Mouse (Mus musculus) kidney, postnatal 25 days (tissue): ENCODE data around the gene Casc3.
"Not testable (repeated sequence)": the region's sequence is repeated elsewhere in the genome, so short reads cannot be mapped to it uniquely, and the experiment has no call there.

ENCODE experiments used
- DNase-seq, 2 experiments: peaks; one replicate each; pipeline ENCODE4 v3.0.0; 2021; ENCODE audit warnings: mixed read lengths in 2 of 2

Gene Casc3

DNA sequence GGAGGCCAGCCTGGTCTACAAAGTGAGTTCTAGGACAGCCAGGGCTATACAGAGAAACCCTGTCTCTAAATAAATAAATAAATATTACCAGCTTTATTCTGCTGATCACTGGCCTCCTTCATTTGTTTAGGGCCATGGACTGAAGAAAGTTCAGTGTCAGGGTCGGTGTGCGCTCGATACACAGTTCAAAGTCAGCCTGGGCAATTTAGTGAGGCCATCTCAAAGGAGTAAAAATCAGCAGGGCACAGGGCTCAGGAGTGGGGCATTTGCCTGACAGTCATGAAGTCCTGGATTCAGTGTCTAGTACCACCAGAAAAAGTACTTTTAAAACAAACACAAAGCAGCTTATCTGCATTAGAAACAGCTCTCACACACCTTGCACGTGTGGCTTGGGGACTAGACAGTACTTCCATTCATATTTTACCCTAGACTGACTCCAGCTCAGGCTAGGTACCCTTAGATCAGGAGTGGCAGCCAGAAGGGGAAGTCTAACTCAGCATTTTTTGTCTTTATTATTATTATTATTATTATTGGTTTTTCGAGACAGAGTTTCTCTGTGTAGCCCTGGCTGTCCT lies 14.0 kb upstream of the Casc3 start:
- no peak for DNase-seq

DNA sequence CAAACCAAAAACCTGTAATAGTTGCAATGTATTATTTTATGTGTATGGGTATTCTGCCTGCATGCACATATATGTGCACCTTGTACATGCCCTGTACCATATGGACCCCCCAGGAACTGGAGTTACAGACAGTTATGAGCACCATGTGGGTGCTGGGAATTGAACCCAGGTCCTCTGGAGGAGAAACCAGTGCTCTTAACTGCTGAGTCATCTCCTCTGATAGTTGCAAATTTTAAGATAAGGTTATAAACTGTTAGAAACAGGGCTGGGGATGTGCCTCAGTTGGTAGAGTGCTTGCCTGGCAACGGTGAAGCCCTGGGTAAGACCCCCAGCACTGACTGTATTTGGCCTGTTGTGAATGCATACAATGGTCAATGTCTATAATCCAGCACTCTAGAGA lies 13.3 kb upstream of the Casc3 start:
- DNase-seq: no peak

DNA sequence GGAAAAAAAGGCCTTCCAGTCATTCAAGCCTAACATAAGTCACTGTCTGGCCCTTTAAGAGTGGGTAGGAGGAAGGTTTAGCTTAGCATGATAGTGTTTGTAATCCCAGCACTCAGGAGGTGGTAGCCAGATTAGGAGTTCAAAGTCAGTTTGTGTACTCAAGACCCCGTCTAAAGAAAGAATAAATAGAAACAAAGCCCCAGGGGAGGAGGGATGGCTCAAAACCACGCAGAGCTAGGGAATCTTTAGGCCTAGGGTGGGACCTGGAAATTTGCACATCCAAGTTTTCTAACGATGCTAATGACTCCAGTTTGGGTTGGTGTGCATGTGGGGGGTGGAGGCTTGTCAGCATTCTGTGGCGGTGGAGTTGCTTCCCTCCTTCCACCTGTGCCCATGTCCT lies 12.6 kb upstream of the Casc3 start:
- no peak for DNase-seq

DNA sequence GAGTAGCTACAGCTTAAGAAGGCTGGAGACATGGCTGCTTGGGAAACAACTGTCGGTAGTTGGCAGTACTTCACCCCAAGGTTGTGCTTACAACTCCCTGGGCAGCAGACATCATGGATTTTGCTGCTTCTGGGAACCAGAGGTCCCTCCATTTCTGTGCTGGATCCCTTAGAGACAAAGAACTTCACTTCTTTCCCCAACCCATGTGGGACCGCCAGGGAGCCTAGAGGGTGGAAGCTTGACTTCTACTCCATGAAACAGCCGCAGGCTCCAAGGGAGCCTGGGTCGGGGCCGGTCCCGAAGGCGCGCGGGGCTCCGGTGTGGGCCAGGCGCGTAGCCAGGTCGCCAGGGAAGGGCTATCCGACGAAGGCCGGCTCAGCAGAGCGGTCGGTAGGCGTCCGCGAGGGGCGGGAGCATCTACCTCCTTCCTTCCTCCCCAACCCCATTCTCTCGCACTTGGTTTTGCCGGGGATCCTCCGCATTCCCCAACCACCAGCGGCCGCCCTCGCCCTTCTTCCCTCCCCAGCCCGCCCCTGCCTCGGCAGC lies 10.2 kb upstream of the Casc3 start:
- DNase-seq: peak; percentile 78 to 91

DNA sequence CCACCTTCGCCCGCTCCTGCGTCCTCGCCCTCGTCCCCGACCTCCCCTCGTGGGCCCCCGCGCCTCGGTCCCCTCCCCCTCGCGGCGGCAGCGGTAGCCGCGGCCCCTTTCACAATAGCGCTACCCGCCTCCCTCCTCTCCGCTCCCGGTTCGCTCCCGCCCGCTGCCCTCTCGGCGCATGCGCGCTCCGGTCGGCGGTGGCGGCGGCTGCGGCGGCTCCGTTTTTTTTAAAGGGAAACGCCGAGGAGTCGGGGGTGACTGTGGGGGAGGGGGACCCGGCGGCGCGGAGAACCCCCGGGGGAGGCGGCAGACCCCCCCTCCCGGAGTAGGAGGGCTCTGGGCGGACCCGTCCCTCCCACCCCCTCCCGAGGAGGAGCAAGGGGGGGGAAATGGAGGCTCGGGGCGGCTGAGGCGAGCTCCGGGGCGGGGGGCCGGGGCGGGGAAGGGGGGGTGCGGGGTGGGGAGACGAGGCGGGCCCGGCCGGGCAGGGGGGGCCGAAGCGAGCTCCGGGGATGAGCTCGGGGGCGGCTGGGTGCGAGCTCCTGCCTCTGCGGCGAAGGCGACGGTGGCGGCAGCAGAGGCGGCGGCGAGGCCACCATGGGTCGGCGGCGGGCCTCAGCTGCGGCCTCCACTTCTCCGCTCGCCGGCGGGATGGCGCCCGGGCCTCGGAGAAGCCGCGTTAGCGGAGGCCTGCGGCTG lies 9.5 kb upstream of the Casc3 start, which contains the start of gene Msl1:
Gene Msl1 (plus strand): TSS at position 502 of the 699 bp plus-strand sequence.
- DNase-seq: peak; percentile 84 to 95

DNA sequence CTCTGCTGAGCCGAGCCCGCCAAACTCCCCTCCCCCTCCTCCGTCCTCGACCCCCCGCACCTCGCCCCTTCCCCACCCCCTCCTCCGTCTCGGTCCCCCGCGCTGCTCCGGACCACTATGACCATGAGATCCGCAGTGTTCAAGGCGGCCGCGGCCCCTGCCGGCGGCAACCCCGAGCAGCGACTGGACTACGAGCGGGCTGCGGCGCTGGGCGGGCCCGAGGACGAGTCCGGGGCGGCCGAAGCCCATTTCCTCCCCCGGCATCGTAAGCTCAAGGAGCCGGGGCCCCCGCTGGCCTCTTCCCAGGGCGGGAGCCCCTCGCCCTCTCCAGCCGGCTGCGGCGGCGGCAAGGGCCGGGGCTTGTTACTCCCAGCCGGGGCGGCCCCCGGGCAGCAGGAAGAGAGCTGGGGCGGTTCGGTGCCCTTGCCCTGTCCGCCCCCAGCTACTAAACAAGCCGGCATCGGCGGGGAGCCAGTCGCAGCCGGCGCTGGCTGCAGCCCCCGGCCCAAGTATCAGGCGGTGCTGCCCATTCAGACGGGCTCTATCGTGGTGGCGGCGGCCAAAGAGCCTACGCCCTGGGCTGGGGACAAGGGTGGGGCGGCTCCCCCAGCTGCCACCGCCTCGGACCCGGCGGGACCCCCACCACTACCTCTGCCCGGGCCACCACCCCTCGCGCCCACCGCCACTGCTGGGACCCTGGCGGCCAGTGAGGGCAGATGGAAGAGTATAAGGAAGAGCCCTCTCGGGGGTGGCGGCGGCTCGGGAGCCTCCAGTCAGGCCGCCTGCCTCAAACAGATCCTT lies 8.8 kb upstream of the Casc3 start:
- peak; percentile 46 to 62 for DNase-seq

DNA sequence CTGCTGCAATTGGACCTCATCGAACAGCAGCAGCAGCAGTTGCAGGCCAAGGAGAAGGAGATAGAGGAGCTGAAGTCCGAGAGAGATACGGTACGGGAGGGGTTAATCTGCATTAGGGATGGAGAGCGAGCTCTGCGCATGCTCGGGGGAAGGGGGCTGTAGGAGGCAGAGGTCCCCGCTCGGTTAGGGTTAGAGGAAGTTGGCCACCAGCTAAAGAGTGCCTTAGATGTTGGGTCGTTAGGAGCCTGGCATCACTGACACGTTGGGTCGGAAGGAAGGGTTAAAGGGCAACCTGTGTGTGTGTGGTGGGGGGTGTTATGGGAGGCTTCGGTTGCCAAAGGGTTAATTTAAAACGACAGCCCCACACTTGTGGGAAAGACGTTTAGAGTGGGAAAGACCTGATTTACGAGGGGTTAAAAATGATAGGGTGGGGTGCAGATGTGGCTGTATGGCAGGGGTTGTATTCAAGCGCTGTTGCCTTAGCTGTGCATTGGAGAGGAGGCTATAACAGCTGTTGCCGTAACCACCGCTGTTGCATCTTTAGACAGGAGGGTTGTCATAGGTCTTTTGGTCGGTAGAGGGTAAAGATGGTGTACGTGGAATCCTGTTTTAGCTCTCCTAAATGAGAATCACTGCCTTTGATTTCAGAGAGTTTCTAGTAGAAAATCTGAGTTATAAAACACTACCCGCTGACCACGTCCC lies 8.0 kb upstream of the Casc3 start:
- peak; percentile 64 to 73 for DNase-seq

DNA sequence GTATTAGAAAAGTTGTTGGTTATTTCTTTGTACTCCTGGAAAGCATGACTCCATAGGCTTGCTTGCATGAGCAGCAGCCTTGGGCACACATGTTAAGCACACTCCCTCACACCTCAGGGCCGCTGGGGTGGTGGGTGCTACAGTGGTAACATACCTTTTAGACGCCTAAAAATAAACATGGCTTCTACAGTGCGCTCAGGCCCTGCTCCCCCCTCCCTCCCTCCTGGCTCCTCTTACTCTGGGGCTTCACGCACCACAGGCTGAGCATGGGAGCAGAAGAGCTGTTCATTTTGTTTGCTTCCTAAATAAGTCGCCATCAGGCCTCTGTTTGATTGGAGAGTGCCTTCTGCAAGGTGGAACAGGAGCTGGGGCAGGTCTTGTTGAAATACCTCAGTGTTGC lies 7.4 kb upstream of the Casc3 start:
- DNase-seq: peak in 1 of 2 experiments; percentile 53

DNA sequence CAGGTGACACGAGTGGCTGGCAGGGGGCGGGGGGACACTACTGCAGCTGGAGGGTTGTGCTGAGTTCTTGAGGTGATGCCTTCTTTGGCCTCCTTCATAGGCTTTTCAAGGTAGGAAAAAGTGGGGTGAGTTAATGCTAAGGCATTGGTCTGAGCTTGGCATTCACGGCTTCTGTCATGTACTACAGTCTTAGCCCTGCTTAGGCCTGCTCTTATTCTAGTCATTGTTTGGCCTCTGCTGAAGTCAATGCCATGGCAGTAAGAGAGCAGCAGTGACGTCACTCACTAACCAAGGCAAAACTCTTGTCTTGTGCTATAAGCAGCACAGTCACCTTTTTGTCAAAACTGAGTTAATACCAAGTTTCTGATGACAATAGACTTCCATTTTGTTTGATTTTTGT lies 6.8 kb upstream of the Casc3 start:
- DNase-seq: peak in 1 of 2 experiments; percentile 22

DNA sequence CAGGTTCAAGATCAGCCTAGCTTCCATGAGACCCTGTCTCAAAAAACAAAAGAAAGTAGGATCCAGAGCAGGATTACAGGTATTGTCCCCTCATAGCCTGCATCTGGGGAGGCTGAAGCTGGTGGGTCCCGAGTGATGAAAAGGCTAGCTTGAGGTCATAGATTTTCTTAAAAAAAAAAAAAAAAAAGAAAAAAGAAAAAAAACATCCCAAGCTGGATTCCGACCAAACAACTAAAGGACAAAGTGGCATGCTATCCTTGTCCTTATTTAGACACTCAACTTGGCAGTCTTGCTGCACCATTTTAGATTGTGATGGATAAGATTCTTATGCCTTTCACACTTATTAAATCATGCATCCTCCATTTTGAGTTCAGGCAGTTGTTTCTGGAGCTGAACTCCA lies 3.7 kb downstream of the Casc3 start:
- no peak for DNase-seq

DNA sequence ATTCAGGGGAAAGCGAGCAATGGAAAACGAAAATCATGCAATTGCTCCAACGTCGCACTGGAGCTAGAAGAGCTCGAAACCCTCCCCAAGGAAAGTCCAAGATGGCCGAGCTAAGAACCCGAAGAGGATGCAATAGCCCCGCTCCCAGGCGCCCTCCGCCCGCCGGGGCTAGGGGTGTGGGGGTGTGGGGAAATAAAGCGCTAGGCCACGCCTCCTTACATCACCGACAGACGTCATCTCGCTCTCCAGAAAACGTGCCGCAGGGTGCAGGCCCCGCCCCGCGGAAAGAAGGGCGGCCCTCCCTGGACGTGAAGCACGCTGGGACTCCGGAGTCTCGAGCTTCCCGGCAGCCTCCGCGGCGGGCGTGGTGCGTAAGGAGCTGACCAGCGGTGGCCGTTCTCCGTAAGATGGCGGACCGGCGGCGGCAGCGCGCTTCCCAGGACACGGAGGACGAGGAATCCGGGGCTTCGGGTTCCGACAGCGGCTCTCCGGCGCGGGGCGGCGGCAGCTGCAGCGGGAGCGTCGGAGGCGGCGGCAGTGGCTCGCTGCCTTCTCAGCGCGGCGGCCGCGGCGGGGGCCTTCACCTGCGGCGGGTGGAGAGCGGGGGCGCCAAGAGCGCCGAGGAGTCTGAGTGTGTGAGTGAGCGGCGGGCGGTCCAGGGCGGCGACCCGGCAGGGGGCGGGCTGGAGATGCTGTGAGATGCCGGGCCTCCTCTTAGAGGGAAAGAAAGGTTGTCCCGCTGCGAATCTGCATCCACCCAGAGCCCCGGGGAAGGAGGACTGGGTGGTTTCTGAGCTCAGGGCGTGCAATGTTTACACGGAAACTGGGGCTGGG lies 5.0 kb downstream of the Casc3 start:
- peak; percentile 99 to 100 for DNase-seq

DNA sequence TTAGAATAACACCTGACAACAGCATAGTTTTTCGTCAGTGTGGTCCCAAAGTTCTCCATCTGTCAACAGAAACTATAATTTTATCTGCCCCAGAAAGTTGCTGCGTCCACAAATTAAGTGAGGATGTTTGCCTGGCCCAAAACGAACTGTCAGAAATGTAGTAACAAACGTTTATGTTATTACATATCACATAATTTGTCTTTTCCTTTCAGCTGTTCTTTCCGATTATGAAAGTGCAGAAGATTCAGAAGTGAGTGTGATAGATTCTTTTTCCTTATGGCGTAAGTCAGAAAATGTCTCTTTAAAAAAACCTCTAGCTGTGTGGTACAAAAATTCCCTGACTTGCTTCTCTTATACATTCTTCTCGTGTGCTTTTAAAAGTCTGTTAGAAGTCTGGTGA lies 6.0 kb downstream of the Casc3 start:
- no peak for DNase-seq

DNA sequence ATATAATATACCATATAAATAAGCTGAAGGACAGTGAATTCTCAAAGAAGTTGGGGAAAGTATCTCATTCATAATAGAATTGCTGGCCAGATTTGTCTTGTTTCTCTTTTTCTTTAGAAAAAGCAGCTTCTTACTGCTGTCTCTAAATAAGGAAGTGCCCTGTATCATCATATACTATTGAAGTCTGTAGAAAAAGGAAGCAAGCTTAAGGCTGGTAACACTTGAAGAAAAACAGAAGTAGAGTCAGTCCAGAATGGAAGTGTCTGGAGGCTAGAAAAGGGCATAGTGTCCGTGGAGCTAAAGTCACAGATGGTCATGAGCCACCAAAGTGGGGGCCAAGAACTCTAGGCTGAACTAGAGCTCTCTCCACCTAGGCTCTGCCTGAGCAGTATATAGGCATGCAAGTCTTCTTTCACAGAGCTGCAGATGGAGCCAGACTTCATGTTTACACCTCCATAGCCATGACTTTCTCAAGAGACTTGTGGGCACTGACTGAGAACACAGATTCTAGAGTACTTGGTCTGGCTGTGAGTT lies 12.1 kb downstream of the Casc3 start:
- DNase-seq: no peak

DNA sequence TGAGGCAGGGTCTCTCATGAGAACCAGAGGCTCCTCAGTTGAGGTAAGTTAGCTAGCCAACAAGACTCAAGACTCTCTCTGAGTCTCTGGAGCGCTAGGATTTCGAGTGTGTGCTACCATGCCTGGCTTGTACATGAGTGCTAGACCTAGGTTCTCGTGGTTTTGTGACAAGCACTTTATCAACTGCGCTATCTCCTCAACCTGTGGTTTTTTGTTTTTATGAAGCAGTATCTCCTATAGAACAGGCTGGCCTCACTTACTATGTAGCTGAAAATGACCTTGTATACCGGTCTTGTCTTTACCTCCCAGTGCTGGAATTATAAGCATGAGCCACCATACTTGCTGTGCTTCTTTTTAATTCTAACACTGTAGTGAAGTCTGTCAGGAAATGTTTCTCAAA lies 16.3 kb downstream of the Casc3 start:
- no peak for DNase-seq

DNA sequence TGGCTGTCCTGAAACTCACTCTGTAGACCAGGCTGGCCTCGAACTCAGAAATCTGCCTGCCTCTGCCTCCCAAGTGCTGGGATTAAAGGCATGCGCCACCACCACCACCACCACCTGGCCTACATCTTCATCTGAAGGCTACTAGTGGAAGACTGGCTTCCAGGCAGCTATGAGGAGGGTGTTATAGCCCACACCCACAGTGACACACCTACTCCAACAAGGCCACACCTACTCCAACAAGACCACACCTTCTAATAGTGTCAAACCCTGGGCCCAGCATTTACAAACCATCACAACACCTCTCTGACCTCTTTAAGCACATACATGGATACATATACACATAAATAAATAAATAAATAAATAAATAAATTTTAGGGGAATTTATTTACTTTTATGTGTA lies 21.4 kb downstream of the Casc3 start:
- DNase-seq: not testable (repeated sequence)

DNA sequence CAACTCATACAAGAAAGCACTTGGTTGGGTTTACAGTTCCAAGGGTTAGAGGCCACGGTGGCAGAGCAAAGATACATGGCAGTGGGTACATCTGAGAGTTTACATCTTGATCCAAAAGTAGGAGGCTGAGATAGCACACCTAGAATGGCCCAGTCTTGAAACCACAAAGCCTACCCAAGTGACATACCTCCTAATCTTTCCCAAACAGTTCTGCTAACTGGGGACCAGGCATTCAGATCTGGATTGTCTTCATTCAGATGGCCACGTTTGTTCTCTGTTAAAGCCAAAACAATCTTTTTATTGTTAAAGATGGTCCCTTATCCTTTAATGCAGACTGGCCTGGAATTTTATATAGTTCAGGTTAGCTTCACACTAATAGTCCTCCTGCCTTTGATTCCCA lies 23.2 kb downstream of the Casc3 start:
- no peak for DNase-seq

DNA sequence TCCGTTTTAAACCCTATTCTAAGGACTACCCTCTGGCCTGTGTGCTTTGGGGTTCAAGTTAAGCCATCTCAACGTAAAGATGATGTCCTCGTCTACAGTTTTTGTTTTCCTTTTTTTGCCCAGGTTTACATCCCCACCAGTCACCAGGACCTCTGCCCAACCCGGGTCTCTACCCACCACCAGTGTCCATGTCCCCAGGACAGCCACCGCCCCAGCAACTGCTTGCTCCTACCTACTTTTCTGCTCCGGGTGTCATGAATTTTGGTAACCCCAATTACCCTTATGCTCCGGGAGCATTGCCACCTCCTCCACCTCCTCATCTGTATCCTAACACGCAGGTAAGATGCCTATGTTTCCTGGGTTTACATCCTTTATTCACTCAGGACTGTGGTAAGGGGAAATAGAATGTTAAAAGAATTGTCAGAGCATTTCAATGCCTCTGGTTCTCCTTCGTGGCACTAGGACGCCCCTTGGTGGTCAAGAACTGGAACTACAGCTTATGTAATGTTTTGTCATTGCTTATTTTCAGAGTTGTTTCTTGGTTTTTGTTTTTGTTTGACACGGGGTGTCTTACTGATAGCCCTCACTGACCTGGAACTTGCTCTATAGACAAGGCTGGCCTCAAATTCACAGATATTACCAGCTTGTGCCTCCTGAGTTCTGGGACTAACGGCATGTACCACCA lies 24.5 kb downstream of the Casc3 start:
- peak in 1 of 2 experiments; percentile 32 for DNase-seq

DNA sequence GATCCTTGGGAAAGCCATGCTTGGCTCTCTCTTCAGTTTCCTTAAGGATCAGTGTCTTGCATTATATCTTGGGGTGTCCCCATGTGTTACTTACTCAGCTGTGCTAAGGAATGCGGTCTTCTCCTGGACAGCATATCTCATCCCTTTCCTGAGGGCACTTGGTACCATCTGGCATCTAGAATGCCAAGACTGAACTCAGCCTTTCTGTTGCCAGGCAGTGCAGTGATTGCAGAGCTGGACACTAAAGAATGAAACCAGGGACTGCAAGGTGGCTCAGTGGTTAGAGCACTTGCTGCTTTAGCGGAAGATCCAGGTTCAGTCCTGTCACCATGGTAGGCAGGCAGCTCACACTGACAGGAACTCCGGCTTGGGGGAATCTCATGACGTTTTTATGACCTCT lies 25.2 kb downstream of the Casc3 start:
- no peak for DNase-seq

DNA sequence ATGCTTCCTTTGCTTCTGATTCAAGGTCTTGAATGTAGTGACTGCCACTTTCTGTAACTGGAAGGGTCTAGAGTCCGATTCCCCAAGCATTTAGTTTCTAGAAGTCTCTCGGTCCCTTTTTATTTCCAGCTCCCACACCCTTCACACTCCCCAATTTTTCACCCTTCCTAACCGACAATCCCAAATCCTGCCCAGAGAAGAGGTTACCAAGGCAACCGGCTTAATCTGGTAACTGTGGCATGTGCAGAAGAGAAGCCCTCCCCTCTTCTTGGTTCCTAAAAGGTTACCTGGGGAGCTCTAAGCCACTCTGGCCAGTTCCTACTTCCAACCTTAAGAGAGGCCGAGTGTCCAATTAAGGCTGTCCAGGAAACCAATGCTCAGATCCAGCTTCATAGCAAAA lies 30.6 kb downstream of the Casc3 start:
- DNase-seq: no peak

DNA sequence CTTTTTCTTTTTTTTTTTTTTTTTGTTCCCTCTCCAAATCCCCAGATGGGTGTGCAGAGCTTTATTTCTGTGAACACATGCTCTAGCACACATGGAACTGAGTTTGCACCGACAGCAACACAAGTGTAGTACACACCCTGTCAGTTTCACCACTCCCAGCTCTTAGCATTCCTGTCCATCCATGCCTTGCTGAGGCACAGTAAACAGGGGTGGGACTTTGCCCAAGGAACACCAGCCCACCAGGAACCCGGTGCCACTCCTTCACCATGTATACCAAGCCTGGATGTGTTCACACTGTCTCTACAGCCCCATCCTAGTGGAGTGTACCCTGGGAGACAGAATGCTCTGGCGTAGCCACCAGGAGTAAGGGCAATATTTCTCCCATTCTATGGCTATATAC lies 31.0 kb downstream of the Casc3 start:
- no peak for DNase-seq

DNA sequence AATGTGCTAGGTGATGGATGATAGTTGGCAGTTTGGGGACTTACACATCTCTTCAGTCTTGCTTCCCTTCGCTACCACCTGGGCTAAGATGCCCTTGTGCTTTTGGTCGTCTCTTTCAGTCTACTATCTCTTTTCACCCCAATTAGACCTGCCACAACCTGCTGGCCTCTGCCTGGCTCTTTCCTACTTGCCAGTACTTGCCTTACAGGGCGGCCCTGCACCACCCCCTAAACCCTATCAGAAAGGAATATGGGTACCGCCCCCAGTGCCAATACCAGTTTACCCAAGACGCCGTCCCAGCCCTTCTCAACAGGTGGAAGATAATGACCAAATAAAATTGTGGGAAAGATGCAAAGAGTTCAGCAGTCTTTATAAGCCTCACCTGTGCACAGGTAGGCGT lies 31.4 kb downstream of the Casc3 start:
- DNase-seq: no peak
